ENCODE assay signal across 18 mouse cellular contexts in the genomic region with DNA sequence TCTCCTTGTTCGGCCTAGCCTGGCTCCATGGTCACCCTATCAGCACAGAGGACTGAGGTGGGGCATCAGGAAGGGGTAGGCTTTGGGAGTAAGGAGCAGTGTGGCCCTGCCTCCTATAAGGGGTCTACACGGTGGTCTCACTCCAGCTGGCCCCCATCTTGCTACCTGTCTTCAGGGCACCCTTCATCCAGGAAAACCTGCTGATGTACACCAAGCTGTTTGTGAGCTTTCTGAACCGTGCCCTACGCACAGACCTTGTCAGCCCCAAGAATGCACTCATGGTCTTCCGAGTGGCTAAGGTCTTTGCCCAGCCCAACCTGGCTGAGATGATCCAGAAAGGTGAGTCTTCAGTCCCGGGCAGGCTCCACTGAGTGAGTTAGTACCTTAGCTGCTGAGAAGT.
"Had no signal": no experiment of that assay in that cellular context is flagged by ENCODE, and none has a peak within 500 bp of the region (broad histone marks: within the 10 kb centered on the region; RNA-seq: fewer than 3 reads in every experiment).

No protein-coding gene starts in this region.

- H3K27me3 ChIP-seq: midbrain, embryonic 13.5 days; neural tube, embryonic 13.5 days; neural tube, embryonic 15.5 days had no signal

- H3K9ac ChIP-seq: lung, embryonic 14.5 days; midbrain, embryonic 13.5 days; neural tube, embryonic 13.5 days; neural tube, embryonic 15.5 days had no signal

- H3K9me3 ChIP-seq: midbrain, embryonic 10.5 days; midbrain, embryonic 13.5 days; neural tube, embryonic 13.5 days; neural tube, embryonic 15.5 days had no signal

- H3K4me1 ChIP-seq: midbrain, embryonic 10.5 days; midbrain, embryonic 13.5 days; neural tube, embryonic 13.5 days; neural tube, embryonic 15.5 days had no signal

- H3K4me3 ChIP-seq: midbrain, embryonic 10.5 days; midbrain, embryonic 13.5 days; myocyte; neural tube, embryonic 13.5 days; neural tube, embryonic 15.5 days had no signal

- H3K4me2 ChIP-seq: lung, embryonic 14.5 days; midbrain, embryonic 13.5 days; neural tube, embryonic 13.5 days; neural tube, embryonic 15.5 days had no signal

- ATAC-seq: midbrain, embryonic 13.5 days; midbrain, embryonic 16.5 days had no signal

- H3K27ac ChIP-seq: midbrain, embryonic 10.5 days; midbrain, embryonic 13.5 days; neural tube, embryonic 13.5 days; neural tube, embryonic 15.5 days had no signal

- DNase-seq: lung, adult 18-20 months; lung, embryonic 14.5 days; lung, postnatal 10 days; lung, postnatal 4 days; retina, postnatal 1 day; right cerebral cortex, adult 18-20 months; right cerebral cortex, postnatal 25 days; right cerebral cortex, postnatal 4 days; spleen, adult 18-20 months; thymus, adult 18-20 months; thymus, postnatal 14 days; thymus, postnatal 36 days had no signal
